In the genomic region with DNA sequence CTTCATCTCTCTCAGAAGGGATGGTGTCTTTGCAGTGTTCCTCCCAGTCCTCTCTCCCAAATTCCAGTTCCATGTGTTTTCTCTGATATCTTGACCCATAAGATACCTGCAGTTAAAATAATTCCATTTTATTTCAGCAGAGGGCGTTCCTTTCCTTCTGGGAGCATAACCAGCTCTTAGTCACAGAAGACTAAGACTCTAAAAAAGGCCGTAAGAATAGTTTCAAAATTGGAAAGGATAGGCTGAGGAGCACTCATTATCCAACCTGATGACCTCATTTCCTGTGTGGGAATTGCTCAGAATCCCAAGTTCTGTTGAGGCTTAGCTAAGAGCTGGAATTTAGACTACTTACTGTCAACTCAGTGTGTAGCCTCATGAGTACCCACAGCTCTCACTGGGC, we compare ENCODE assay signal across 14 mouse cellular contexts. TPM values are rescaled to one million over a fixed set of nuclear protein-coding genes. Genes with fewer than 3 reads are reported as not detected.
DNase-seq lines count a peak whose midpoint lies in the region; ATAC-seq and TF ChIP-seq lines count a peak whose summit lies in the region.
"Had no signal": no experiment of that assay in that cellular context is flagged by ENCODE, and none has a peak within 500 bp of the region (broad histone marks: within the 10 kb centered on the region; RNA-seq: fewer than 3 reads in every experiment).

No protein-coding gene starts in this region.

- H3K4me2 ChIP-seq in liver, embryonic 14.5 days (ENCODE audit: low read depth): no peak overlapping the region
- H3K4me2 ChIP-seq in liver, embryonic 12.5 days: no peak overlapping the region
- H3K4me2 ChIP-seq in midbrain, embryonic 13.5 days (replicated peaks): no peak overlapping the region
- H3K4me2 ChIP-seq in forebrain, embryonic 15.5 days (replicated peaks): no peak overlapping the region
- H3K4me2 ChIP-seq: hindbrain, embryonic 14.5 days had no signal

- no peak overlapping the region for H3K27ac ChIP-seq in liver, embryonic 14.5 days
- no peak overlapping the region for H3K27ac ChIP-seq in liver, embryonic 12.5 days
- no peak overlapping the region for H3K27ac ChIP-seq in ES-E14 (ENCODE audit: insufficient read depth, low read depth, low read length, poor library complexity, severe bottlenecking)
- 0 out of 2 replicates have a peak overlapping the region, but pooled peaks have one; percentile 8 for H3K27ac ChIP-seq in embryonic fibroblast, embryonic 13.5 days (ENCODE audit: insufficient read depth, low read length)
- H3K27ac ChIP-seq in midbrain, embryonic 13.5 days: no peak overlapping the region
- H3K27ac ChIP-seq in forebrain, embryonic 15.5 days (replicated peaks): no peak overlapping the region
- H3K27ac ChIP-seq: hindbrain, embryonic 14.5 days had no signal

- ATAC-seq in liver, embryonic 14.5 days (ENCODE audit: insufficient read depth): no peak
- ATAC-seq in liver, embryonic 12.5 days: no peak
- no peak for ATAC-seq in midbrain, embryonic 13.5 days
- no peak for ATAC-seq in forebrain, embryonic 15.5 days (replicated peaks)

- H3K9ac ChIP-seq in liver, embryonic 14.5 days (replicated peaks): no peak overlapping the region
- H3K9ac ChIP-seq in liver, embryonic 12.5 days: no peak overlapping the region
- H3K9ac ChIP-seq in ES-E14 (ENCODE audit: insufficient read depth, low read depth, low read length, poor library complexity, severe bottlenecking): no peak overlapping the region
- no peak overlapping the region for H3K9ac ChIP-seq in midbrain, embryonic 13.5 days (replicated peaks)
- no peak overlapping the region for H3K9ac ChIP-seq in forebrain, embryonic 15.5 days (replicated peaks)
- H3K9ac ChIP-seq: hindbrain, embryonic 14.5 days had no signal

- peak; percentile 18; the same call in 1 of the 2 replicates for TF ChIP-seq CTCF in liver, embryonic 14.5 days (IDR thresholded peaks at IDR 0.05; ENCODE audit: low read depth)
- no peak for TF ChIP-seq CTCF in embryonic fibroblast, embryonic 13.5 days (IDR thresholded peaks at IDR 0.05; ENCODE audit: borderline replicate concordance, insufficient read depth, low read length)

- in situ Hi-C loops in ES-E14 (cut with MboI; ENCODE audit: low sequenced_read_pairs in 2 of 2, unreplicated experiment in 2 of 2): no loop called here

- H3K27me3 ChIP-seq in liver, embryonic 14.5 days (ENCODE audit: control insufficient read depth, insufficient read depth, low read length): no peaks in the 10 kb centered on the region
- 0 out of 2 replicates have a peak, but pooled peaks cover 3% of the 10 kb centered on the region for H3K27me3 ChIP-seq in liver, embryonic 12.5 days (replicated peaks)
- no peaks in the 10 kb centered on the region for H3K27me3 ChIP-seq in midbrain, embryonic 13.5 days
- no peaks in the 10 kb centered on the region for H3K27me3 ChIP-seq in forebrain, embryonic 15.5 days

- no peaks in the 10 kb centered on the region for H3K36me3 ChIP-seq in liver, embryonic 14.5 days (replicated peaks; ENCODE audit: control insufficient read depth, insufficient read depth, low read depth)
- no peaks in the 10 kb centered on the region for H3K36me3 ChIP-seq in liver, embryonic 12.5 days
- no peaks in the 10 kb centered on the region for H3K36me3 ChIP-seq in ES-E14 (ENCODE audit: control insufficient read depth, insufficient read depth, low read length, poor library complexity, severe bottlenecking)
- H3K36me3 ChIP-seq in midbrain, embryonic 13.5 days: no peaks in the 10 kb centered on the region
- H3K36me3 ChIP-seq in forebrain, embryonic 15.5 days: no peaks in the 10 kb centered on the region

- H3K4me1 ChIP-seq in liver, embryonic 14.5 days (replicated peaks; ENCODE audit: control insufficient read depth in 2 of 2, insufficient read depth in 2 of 2, low read length in 1 of 2): peaks cover 0 to 4% of the 10 kb centered on the region in 2 experiments; a peak in 1 of 4 replicates
- peaks cover 6% of the 10 kb centered on the region; the same call in 1 of the 2 replicates for H3K4me1 ChIP-seq in liver, embryonic 12.5 days
- no peaks in the 10 kb centered on the region for H3K4me1 ChIP-seq in ES-E14 (ENCODE audit: control insufficient read depth in 2 of 2, insufficient read depth in 2 of 2, low read length in 2 of 2, poor library complexity in 1 of 2)
- H3K4me1 ChIP-seq in embryonic fibroblast, embryonic 13.5 days (ENCODE audit: control insufficient read depth, insufficient read depth, low read length): peaks cover 13% of the 10 kb centered on the region
- H3K4me1 ChIP-seq in midbrain, embryonic 13.5 days (replicated peaks): 0 out of 2 replicates have a peak, but pooled peaks cover 2% of the 10 kb centered on the region
- H3K4me1 ChIP-seq in forebrain, embryonic 15.5 days: no peaks in the 10 kb centered on the region

- no peak overlapping the region for H3K4me3 ChIP-seq in liver, embryonic 14.5 days (ENCODE audit: insufficient read depth in 1 of 2, low read depth in 2 of 2, low read length in 2 of 2)
- H3K4me3 ChIP-seq in liver, embryonic 12.5 days: no peak overlapping the region
- H3K4me3 ChIP-seq in ES-E14 (ENCODE audit: insufficient read depth in 1 of 2, low read depth in 1 of 2, low read length in 2 of 2, poor library complexity in 1 of 2, severe bottlenecking in 1 of 2): no peak overlapping the region
- no peak overlapping the region for H3K4me3 ChIP-seq in embryonic fibroblast, embryonic 13.5 days (ENCODE audit: insufficient read depth, low read length)
- H3K4me3 ChIP-seq in midbrain, embryonic 13.5 days (replicated peaks): no peak overlapping the region
- H3K4me3 ChIP-seq in forebrain, embryonic 15.5 days: no peak overlapping the region

- TF ChIP-seq POLR2A in embryonic fibroblast, embryonic 13.5 days (IDR thresholded peaks at IDR 0.05; ENCODE audit: low read depth, low read length): no peak

- 20% methylated on average over 2 of the region's 2 CpGs for WGBS in liver, embryonic 14.5 days (ENCODE audit: insufficient replicate concordance)
- 28% methylated on average over 2 of the region's 2 CpGs for WGBS in liver, embryonic 12.5 days (ENCODE audit: insufficient replicate concordance)
- 43% methylated on average over 2 of the region's 2 CpGs for WGBS in midbrain, embryonic 13.5 days
- WGBS in forebrain, embryonic 15.5 days: 43% methylated on average over 2 of the region's 2 CpGs

- H3K9me3 ChIP-seq in liver, embryonic 14.5 days (ENCODE audit: control insufficient read depth, low read length): no peaks in the 10 kb centered on the region
- no peaks in the 10 kb centered on the region for H3K9me3 ChIP-seq in liver, embryonic 12.5 days (replicated peaks)
- no peaks in the 10 kb centered on the region for H3K9me3 ChIP-seq in ES-E14 (ENCODE audit: control insufficient read depth, insufficient read depth, low read depth, low read length)
- no peaks in the 10 kb centered on the region for H3K9me3 ChIP-seq in midbrain, embryonic 13.5 days
- H3K9me3 ChIP-seq in forebrain, embryonic 15.5 days: no peaks in the 10 kb centered on the region

- intact Hi-C loops in heart, postnatal 36 days (cut with DNase I): loop anchor here (1.0 to 5.0 kb wide), 2 partner anchors 113 to 147 kb away; no protein-coding TSS in a partner anchor

- no peak for TF ChIP-seq EP300 in liver, embryonic 14.5 days (IDR thresholded peaks at IDR 0.05; ENCODE audit: low read depth)

- DNase-seq in heart, adult 11 months: peak; percentile 84
- no peak for DNase-seq in heart, postnatal 36 days
- no peak for DNase-seq in liver, embryonic 14.5 days (ENCODE audit: low read depth in 3 of 3, low spot score in 3 of 3)
- DNase-seq in ES-E14 (ENCODE audit: low read depth, low spot score): no peak
- DNase-seq: adrenal gland, adult 2 months; cerebellum, adult 11 months; gastrocnemius, postnatal 36 days; kidney, postnatal 25 days; lung, postnatal 36 days had no signal

TF ChIP-seq in ES-E14, 5 proteins besides CTCF, POLR2A, EP300 and RAD21:
- no peak for TF ChIP-seq HCFC1 (IDR thresholded peaks at IDR 0.05; ENCODE audit: borderline replicate concordance, insufficient read depth, low read length)
- peak; percentile 52; the same call in 1 of the 2 replicates for TF ChIP-seq ZC3H11A (IDR thresholded peaks at IDR 0.05; ENCODE audit: borderline replicate concordance, low read depth, low read length)
TF ChIP-seq in ES-E14: peak in this region for 1.

RNA-seq across cellular contexts. Expression of a gene that starts 14.3 kb away (rescaled TPM):
- 10 to 100 TPM in 1 of 2 experiments, 1 to 10 TPM in 1; 7.5 to 12.1 TPM for total RNA-seq in heart, postnatal 36 days (2021)
- 0.46 and 0.56 TPM in 2 replicates for polyA plus RNA-seq in liver, embryonic 14.5 days (2012; rRNA removed)
- 0.23 and 0.28 TPM in 2 replicates for polyA plus RNA-seq in liver, embryonic 14.5 days (2014; fragmentation: Nextera tagmentation; extraction: Ambion mirVana)
- polyA plus RNA-seq in liver, embryonic 12.5 days (2016; fragmentation: Nextera tagmentation; extraction: Ambion mirVana): 0.10 and 0.17 TPM in 2 replicates
- total RNA-seq in ES-E14 (2012; rRNA removed): 0.04 TPM in 1 of 2 replicates, not detected in the other
- not detected in 2 replicates for polyA plus RNA-seq in embryonic fibroblast, embryonic 13.5 days (2011; ENCODE audit: insufficient read length, low read depth, missing spikeins)
- polyA plus RNA-seq in midbrain, embryonic 13.5 days (2015; fragmentation: Nextera tagmentation; extraction: Ambion mirVana): 0.54 and 0.62 TPM in 2 replicates
- 0.36 and 0.45 TPM in 2 replicates for polyA plus RNA-seq in forebrain, embryonic 15.5 days (2015; fragmentation: Nextera tagmentation; extraction: Ambion mirVana)
